Mouse (Mus musculus) stomach, embryonic 16.5 days (tissue): ENCODE measurements at regions not wholly inside any gene's neighbourhood (a gene's known extent, or its start where the extent isn't known, plus 50 kb on each side); places are given as distances from the start of the nearest gene placed in this dataset.

Experiments used
- ATAC-seq: fragments of 200-750 bp; cut with Nextera tagmentation; 2 replicates; pipeline ENCODE4 v1.8.0; 2017; ENCODE audit warnings: moderate number of reproducible peaks, moderate TSS enrichment; ENCODE audit not compliant: insufficient read depth, low FRiP score
- H3K27ac ChIP-seq: fragments of 300-500 bp; sonication (generic); 2 replicates; pipeline ENCODE4 v1.5.1; 2014; ENCODE audit warnings: low read length
- H3K27me3 ChIP-seq: fragments of 300-500 bp; sonication (generic); 2 replicates; pipeline ENCODE4 v1.6.1; 2014; ENCODE audit warnings: low read length, control low read depth, mixed read lengths; ENCODE audit not compliant: control insufficient read depth, insufficient read depth
- H3K36me3 ChIP-seq: fragments of 300-500 bp; sonication (generic); 2 replicates; pipeline ENCODE4 v1.6.1; 2014; ENCODE audit warnings: low read length; ENCODE audit not compliant: control insufficient read depth, insufficient read depth
- H3K4me1 ChIP-seq: fragments of 300-500 bp; sonication (generic); 2 replicates; pipeline ENCODE4 v1.6.1; 2014; ENCODE audit warnings: low read length, control low read depth, mixed read lengths; ENCODE audit not compliant: control insufficient read depth, insufficient read depth
- H3K4me2 ChIP-seq: fragments of 300-500 bp; sonication (generic); 2 replicates; pipeline ENCODE4 v1.6.1; 2014; ENCODE audit warnings: low read depth, low read length, mixed read lengths
- H3K4me3 ChIP-seq: fragments of 300-500 bp; sonication (generic); replicated peaks from 2 replicates; pipeline ENCODE4 v1.5.1; 2014; ENCODE audit warnings: mild to moderate bottlenecking, low read length
- H3K9ac ChIP-seq: fragments of 300-500 bp; sonication (generic); 2 replicates; pipeline ENCODE4 v1.6.1; 2014; ENCODE audit warnings: low read length
- H3K9me3 ChIP-seq: fragments of 300-500 bp; sonication (generic); replicated peaks from 2 replicates; pipeline ENCODE4 v1.6.1; 2016; ENCODE audit warnings: low read length, control low read depth; ENCODE audit not compliant: control insufficient read depth
- WGBS: fragments of 180-500 bp; shearing (Covaris S2); extraction: QIAGEN DNeasy Blood & Tissue Kit; methylation state at CpG from one replicate; pipeline ENCODE4 v1.1.7; 2014; 5-methylcytosine and 5-hydroxymethylcytosine counted together

GRCm38 (mm10) chr11:8377301-8377700 is 287.0 kb downstream of the Tns3 start:
- no peaks in the 10 kb centered on the region for H3K4me1 ChIP-seq
- no peak for ATAC-seq
- WGBS: 78% methylated on average over 4 of the region's 4 CpGs
- H3K36me3 ChIP-seq: no peaks in the 10 kb centered on the region
- H3K27me3 ChIP-seq: no peaks in the 10 kb centered on the region
- no peak overlapping the region for H3K27ac ChIP-seq
- no peak overlapping the region for H3K9ac ChIP-seq
- no peaks in the 10 kb centered on the region for H3K9me3 ChIP-seq
- no peak overlapping the region for H3K4me3 ChIP-seq
- H3K4me2 ChIP-seq: no peak overlapping the region

DNA sequence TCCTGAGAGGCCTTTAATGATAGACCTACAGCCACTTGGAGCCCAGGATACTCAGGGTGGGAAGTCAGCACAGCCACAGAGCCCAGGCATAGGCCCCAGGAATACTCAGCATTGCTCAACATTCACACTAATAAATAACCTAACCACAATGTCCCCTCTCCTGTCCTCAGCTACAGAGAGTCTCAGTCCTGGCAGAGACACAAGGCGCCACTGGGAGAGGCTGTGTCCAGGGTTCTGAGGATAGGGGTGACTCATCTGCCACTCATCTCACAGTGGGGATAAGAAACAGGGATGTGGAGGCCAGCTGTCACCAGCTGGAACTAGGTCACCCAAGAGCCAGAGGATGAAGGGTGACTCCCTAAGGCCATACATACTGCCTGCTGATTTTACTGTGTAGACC is 298.8 kb downstream of the Tns3 start:
- no peak overlapping the region for H3K4me3 ChIP-seq
- no peaks in the 10 kb centered on the region for H3K27me3 ChIP-seq
- WGBS: 81% methylated on average over 1 of the region's 1 CpGs
- H3K4me2 ChIP-seq: no peak overlapping the region
- H3K4me1 ChIP-seq: no peaks in the 10 kb centered on the region
- ATAC-seq: no peak
- H3K9ac ChIP-seq: no peak overlapping the region
- H3K27ac ChIP-seq: no peak overlapping the region
- no peaks in the 10 kb centered on the region for H3K36me3 ChIP-seq
- H3K9me3 ChIP-seq: no peaks in the 10 kb centered on the region

DNA sequence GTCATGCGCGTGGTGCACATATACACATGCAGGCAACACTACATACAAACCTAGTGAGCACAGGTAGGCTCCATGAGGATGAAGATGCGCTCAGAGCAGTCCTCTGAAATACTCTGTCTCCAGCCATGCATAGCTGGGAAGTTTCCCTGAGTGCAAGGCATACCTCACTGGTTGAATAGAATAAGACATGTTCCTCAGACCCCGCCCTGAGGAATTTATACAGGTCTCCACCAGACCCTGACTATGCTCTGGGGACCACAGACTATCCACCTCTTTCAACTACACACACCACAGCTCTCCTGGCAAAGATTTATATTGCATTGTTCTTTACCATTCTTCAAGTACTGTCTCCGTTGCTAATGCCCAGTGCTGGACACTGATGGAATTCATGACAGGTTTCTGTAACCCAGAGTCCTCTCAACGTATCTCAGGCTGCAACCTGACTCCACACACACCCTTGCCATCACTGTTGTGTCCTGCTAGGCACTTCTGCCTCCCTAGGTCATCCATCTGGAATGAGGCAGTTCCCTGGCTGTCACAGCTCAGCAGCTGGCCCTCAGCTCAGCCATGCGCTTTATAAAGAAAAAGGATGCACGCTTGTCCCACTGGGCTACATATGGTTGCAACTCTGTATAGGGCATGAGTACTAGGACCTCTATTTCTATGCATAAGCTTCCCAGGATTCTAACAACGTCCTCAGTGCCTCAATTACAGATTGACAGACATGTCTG is 299.5 kb downstream of the Tns3 start:
- Histone ChIP-seq H3K27me3 (no peaks in the 10 kb centered on the region), H3K4me2 (no peak overlapping the region), H3K36me3 (no peaks in the 10 kb centered on the region), H3K4me3 (no peak overlapping the region), H3K27ac (no peak overlapping the region), H3K4me1 (no peaks in the 10 kb centered on the region), H3K9ac (no peak overlapping the region), H3K9me3 (no peaks in the 10 kb centered on the region)
- 68% methylated on average over 9 of the region's 9 CpGs for WGBS
- ATAC-seq: no peak

- 82% methylated on average over 14 of the region's 14 CpGs for WGBS
- no peaks in the 10 kb centered on the region for H3K36me3 ChIP-seq
- ATAC-seq: no peak
- no peaks in the 10 kb centered on the region for H3K4me1 ChIP-seq
- H3K27ac ChIP-seq: no peak overlapping the region
- no peak overlapping the region for H3K9ac ChIP-seq
- H3K4me3 ChIP-seq: no peak overlapping the region
- H3K9me3 ChIP-seq: no peaks in the 10 kb centered on the region
- no peak overlapping the region for H3K4me2 ChIP-seq
- H3K27me3 ChIP-seq: no peaks in the 10 kb centered on the region
Observed at GRCm38 (mm10) chr11:8344938-8345337, 319.4 kb downstream of the Tns3 start.

GRCm38 (mm10) chr11:8302347-8303188 is 361.8 kb downstream of the Tns3 start:
- no peak overlapping the region for H3K9ac ChIP-seq
- H3K4me1 ChIP-seq: no peaks in the 10 kb centered on the region
- H3K4me3 ChIP-seq: no peak overlapping the region
- no peaks in the 10 kb centered on the region for H3K36me3 ChIP-seq
- ATAC-seq: no peak; the same call in 1 of the 2 replicates
- no peaks in the 10 kb centered on the region for H3K27me3 ChIP-seq
- no peak overlapping the region for H3K27ac ChIP-seq
- no peak overlapping the region for H3K4me2 ChIP-seq
- WGBS: 40% methylated on average over 14 of the region's 14 CpGs
- H3K9me3 ChIP-seq: no peaks in the 10 kb centered on the region

GRCm38 (mm10) chr11:8297462-8297861 is 366.9 kb downstream of the Tns3 start:
- H3K9me3 ChIP-seq: no peaks in the 10 kb centered on the region
- no peaks in the 10 kb centered on the region for H3K27me3 ChIP-seq
- no peaks in the 10 kb centered on the region for H3K4me1 ChIP-seq
- H3K36me3 ChIP-seq: no peaks in the 10 kb centered on the region
- no peak overlapping the region for H3K27ac ChIP-seq
- no peak overlapping the region for H3K4me3 ChIP-seq
- 60% methylated on average over 5 of the region's 5 CpGs for WGBS
- H3K9ac ChIP-seq: no peak overlapping the region
- ATAC-seq: no peak
- no peak overlapping the region for H3K4me2 ChIP-seq

GRCm38 (mm10) chr11:8293322-8294014 is 370.9 kb downstream of the Tns3 start:
- ATAC-seq: no peak
- H3K4me2 ChIP-seq: no peak overlapping the region
- H3K9me3 ChIP-seq: no peaks in the 10 kb centered on the region
- H3K27ac ChIP-seq: no peak overlapping the region
- H3K4me1 ChIP-seq: no peaks in the 10 kb centered on the region
- H3K9ac ChIP-seq: no peak overlapping the region
- H3K27me3 ChIP-seq: no peaks in the 10 kb centered on the region
- H3K36me3 ChIP-seq: no peaks in the 10 kb centered on the region
- 56% methylated on average over 6 of the region's 6 CpGs for WGBS
- H3K4me3 ChIP-seq: no peak overlapping the region

- Histone ChIP-seq H3K27me3 (no peaks in the 10 kb centered on the region), H3K4me2 (no peak overlapping the region), H3K36me3 (no peaks in the 10 kb centered on the region), H3K27ac (no peak overlapping the region), H3K4me1 (no peaks in the 10 kb centered on the region), H3K4me3 (no peak overlapping the region), H3K9ac (no peak overlapping the region), H3K9me3 (no peaks in the 10 kb centered on the region)
- ATAC-seq: no peak
- WGBS: 75% methylated on average over 1 of the region's 1 CpGs
Observed at GRCm38 (mm10) chr11:8285271-8285670, 379.1 kb downstream of the Tns3 start.

- H3K4me1 ChIP-seq: no peaks in the 10 kb centered on the region
- no peaks in the 10 kb centered on the region for H3K27me3 ChIP-seq
- no peaks in the 10 kb centered on the region for H3K36me3 ChIP-seq
- no peak overlapping the region for H3K4me2 ChIP-seq
- no peak overlapping the region for H3K4me3 ChIP-seq
- no peaks in the 10 kb centered on the region for H3K9me3 ChIP-seq
- WGBS: 37% methylated on average over 4 of the region's 4 CpGs
- ATAC-seq: no peak
- no peak overlapping the region for H3K9ac ChIP-seq
- H3K27ac ChIP-seq: no peak overlapping the region
Observed at GRCm38 (mm10) chr11:8275203-8275602, 389.1 kb downstream of the Tns3 start.
